Mouse (Mus musculus): ENCODE results near the gene Crtac1. TPM values are rescaled to one million over a fixed set of nuclear protein-coding genes. Genes with fewer than 3 reads are reported as not detected.
A peak's percentile ranks its signal among the peaks of the same experiment; 100 is the strongest.

The Crtac1 gene
- total RNA-seq, 2 experiments from 2014 or later, result 0.17 TPM; not detected in 1

- Histone ChIP-seq H3K27ac (no peak overlapping the region), H3K4me3 (no peak overlapping the region)
- TF ChIP-seq CTCF (IDR thresholded peaks at IDR 0.05), result no peak
- no peak for DNase-seq
- intact Hi-C loops (cut with DNase I), result no loop called here
Measured at GRCm38 (mm10) chr19:42256611-42257240, 174.9 kb downstream of the Crtac1 start.

GRCm38 (mm10) chr19:42255784-42256610, 175.6 kb downstream of the Crtac1 start:
- DNase-seq, result peak; percentile 81
- peak overlapping the region; percentile 56 for H3K4me3 ChIP-seq
- intact Hi-C loops (cut with DNase I), result no loop called here
- H3K27ac ChIP-seq, result no peak overlapping the region
- no peak for TF ChIP-seq CTCF (IDR thresholded peaks at IDR 0.05)

DNA sequence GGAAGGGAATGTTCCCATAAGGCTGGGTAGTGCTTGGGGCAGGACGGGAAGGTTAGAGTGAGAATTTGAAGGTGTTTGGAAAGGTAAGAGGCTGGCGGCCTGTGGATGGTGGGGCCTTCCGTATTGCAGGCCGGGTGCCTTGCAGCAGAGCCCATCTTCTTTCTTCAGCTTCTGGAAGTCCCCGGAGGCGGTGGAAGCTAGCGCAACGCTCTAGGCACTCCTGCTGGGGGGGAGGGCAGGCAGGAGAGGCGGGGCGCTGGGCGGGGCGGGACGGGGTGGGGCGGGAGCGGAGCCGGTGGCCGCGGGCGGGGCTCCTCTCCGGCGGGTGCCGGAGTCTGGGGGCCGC, 176.2 kb downstream of the Crtac1 start:
- Histone ChIP-seq H3K4me3 (peak overlapping the region; percentile 56), H3K27ac (no peak overlapping the region)
- intact Hi-C loops (cut with DNase I), result no loop called here
- no peak for TF ChIP-seq CTCF (IDR thresholded peaks at IDR 0.05)
- DNase-seq, result no peak

DNA sequence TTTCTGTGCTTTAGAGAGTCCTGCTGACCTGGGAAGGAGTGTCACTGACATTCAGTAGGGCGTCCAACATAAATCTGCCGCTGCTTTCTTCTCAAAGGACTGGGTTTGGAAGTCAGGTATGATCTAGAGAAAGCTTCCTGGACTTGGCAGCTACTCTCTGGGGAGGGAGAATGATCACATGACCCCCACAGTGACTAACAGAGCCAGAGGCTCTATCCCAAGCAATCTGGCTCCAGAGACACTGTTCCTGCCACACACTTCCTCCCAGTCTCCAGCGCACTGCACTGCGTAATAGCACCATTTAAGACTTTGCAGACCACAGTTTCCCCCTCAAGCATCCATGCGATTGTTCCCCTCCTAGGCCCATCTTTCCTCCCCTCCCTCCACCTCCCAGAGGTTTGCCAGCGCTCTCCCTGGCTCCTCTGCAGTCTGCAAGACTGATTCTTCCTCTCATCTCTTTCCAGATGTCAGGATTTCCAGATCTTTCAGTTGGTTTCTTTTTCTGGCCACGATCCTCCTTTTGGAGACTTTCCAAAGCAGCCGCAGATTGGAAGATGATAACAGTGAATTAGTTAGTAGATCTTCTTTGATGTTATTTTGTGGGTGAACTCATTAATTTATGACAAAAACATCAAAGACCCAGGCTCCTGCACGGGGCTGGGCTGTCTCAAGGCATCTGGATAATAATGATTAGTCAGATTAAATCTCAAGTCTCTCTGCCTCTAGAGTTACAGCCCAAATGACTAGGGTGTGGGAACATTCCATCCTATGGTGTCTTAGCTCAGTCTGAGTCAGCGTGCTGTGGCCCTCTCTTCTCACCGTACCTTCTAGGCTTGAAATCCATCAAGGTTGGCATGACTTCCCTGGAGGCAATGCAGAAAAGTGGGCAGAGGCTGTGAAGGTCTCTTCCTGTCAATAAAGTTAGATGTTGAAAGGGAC, 181.3 kb downstream of the Crtac1 start:
- intact Hi-C loops (cut with DNase I), result no loop called here
- no peak for TF ChIP-seq CTCF (IDR thresholded peaks at IDR 0.05)
- Histone ChIP-seq H3K4me3 (no peak overlapping the region), H3K27ac (no peak overlapping the region)
- DNase-seq, result no peak

GRCm38 (mm10) chr19:42247519-42247918, 184.1 kb downstream of the Crtac1 start, which contains the start of gene Golga7b:
Golga7b (plus strand) TSS chr19:42247574.
- no peak within 1 kb of the TSS for H3K27ac ChIP-seq
- no peak for DNase-seq
- TF ChIP-seq CTCF (IDR thresholded peaks at IDR 0.05), result no peak
- H3K4me3 ChIP-seq, result no peak within 1 kb of the TSS
- intact Hi-C loops (cut with DNase I), result no loop called here

DNA sequence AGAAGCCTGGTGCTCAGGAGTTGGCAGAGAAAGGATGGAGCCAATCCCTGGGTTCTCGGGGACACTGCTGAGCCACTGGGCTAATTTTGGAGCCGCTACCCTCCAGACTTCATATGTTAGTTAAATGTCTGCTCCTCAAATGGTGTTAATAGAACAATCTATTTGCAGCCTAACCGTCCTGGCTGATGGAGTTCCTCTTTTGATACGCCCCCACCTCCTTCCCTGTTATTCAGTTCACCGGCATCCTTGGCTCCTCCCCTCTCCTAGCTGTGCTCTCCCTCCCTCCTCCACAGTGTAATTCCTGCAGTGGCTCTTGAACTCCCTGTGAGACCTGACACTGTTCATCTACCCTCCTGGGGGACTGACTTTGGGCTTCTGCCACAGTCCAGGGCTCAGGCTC, 185.0 kb downstream of the Crtac1 start:
- Histone ChIP-seq H3K27ac (no peak overlapping the region), H3K4me3 (no peak overlapping the region)
- intact Hi-C loops (cut with DNase I), result no loop called here
- DNase-seq, result no peak
- TF ChIP-seq CTCF (IDR thresholded peaks at IDR 0.05), result no peak

DNA sequence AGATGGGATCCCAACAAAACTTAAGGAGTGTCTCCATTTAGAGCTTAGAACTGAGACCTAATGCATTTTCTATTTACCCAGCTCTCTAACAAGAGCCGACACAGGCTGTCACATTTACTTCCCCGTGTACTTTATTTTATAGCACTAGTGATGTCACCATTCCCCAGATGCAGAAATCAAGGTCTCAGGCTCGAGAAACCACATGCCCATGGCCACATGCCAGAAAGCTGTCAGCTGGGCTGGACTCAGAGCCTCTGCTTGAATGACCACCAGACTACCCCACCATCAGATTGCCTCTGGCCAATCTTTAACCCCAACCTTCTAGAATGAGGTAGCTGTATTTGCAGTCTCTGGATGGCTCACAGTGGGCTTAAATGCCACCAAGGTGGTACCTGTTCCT, 188.2 kb downstream of the Crtac1 start:
- DNase-seq, result no peak
- no peak for TF ChIP-seq CTCF (IDR thresholded peaks at IDR 0.05)
- Histone ChIP-seq H3K4me3 (no peak overlapping the region), H3K27ac (no peak overlapping the region)
- intact Hi-C loops (cut with DNase I), result no loop called here

DNA sequence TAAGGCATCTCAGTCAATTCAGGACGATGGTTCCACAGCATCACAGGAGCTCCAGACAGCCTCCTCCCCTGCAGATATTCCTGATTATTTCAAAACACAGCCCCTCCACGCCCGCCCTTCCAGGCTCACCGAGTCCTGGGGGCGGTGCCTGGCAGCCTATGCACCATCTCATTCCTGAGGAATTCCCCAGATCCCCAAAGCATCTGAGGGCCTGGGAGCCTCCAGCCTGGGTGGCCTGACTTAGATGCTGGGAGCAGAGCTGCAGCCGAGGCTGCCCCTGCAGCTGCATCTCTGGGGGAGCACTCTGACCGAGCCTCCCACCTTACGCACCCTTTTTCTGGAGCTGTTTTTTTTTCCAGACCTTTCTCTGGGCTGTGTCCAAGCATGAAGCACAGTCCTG, 190.7 kb downstream of the Crtac1 start:
- H3K27ac ChIP-seq, result no peak overlapping the region; the same call in 1 of the 2 replicates
- DNase-seq, result no peak
- no peak for TF ChIP-seq CTCF (IDR thresholded peaks at IDR 0.05)
- H3K4me3 ChIP-seq, result no peak overlapping the region
- intact Hi-C loops (cut with DNase I), result no loop called here

DNA sequence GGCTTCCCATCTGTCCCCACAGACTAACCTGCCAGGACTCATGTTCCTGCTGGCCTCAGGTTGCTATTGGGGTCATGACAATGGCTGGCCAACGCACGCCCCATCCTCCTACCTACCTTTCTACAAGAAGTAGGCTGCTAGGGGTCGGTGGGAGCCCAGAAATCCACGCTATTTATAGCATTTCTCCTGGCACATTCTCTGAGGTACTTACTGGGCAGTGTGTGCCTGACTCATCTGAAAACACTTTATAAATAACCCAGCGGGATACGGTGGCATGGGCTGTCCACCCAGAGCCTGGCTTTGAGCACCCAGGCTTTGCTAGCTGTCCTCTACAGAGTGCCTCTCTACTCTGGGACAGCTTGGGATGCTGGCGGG, 193.3 kb downstream of the Crtac1 start:
- DNase-seq, result peak; percentile 80
- Histone ChIP-seq H3K27ac (peak overlapping the region; percentile 96), H3K4me3 (peak overlapping the region; percentile 47)
- intact Hi-C loops (cut with DNase I), result no loop called here
- no peak for TF ChIP-seq CTCF (IDR thresholded peaks at IDR 0.05)

- no peak for TF ChIP-seq CTCF (IDR thresholded peaks at IDR 0.05)
Measured at GRCm38 (mm10) chr19:42237602-42238340, 193.8 kb downstream of the Crtac1 start.

More at GRCm38 (mm10) chr19:42237602-42238340, 193.8 kb downstream of the Crtac1 start:
- Histone ChIP-seq H3K27ac (peak overlapping the region; percentile 96), H3K4me3 (peak overlapping the region; percentile 47)
- DNase-seq, result peak; percentile 72
- intact Hi-C loops (cut with DNase I), result no loop called here

Small RNA genes within 50 kb of the gene (microRNA-seq; reads per million reads assigned to microRNA genes)
- not detected for gene Gm26339
- not detected for gene Mir3085

Other genes with a start within 250 kb of the Crtac1 start
- gene Sfrp5, start 229.5 kb downstream of the Crtac1 start, total RNA-seq (2021), result 1 to 10 TPM; 4.2 to 5.6 TPM
- 1 to 10 TPM; 2.3 to 2.4 TPM for gene Golga7b, start 184.2 kb downstream of the Crtac1 start, total RNA-seq (2021)
- gene R3hcc1l, start 87.0 kb upstream of the Crtac1 start, total RNA-seq (2021), result 10 to 100 TPM; 13.4 to 20.7 TPM
- 1 to 10 TPM; 1.5 to 3.9 TPM for gene Loxl4, start 181.0 kb upstream of the Crtac1 start, total RNA-seq (2021)

Data from gastrocnemius, adult 2 months (tissue).